In genomic region chr10:13470236-13470635, GRCm38 (mm10) we compare ENCODE assay signal across 24 mouse cellular contexts. TPM values are rescaled to one million over a fixed set of nuclear protein-coding genes. Genes with fewer than 3 reads are reported as not detected.
A peak's percentile ranks its signal among the peaks of the same experiment; 100 is the strongest.
DNase-seq lines count a peak whose midpoint lies in the region; ATAC-seq and TF ChIP-seq lines count a peak whose summit lies in the region.
"Had no signal": no experiment of that assay in that cellular context is flagged by ENCODE, and none has a peak within 500 bp of the region (broad histone marks: within the 10 kb centered on the region; RNA-seq: fewer than 3 reads in every experiment).

No protein-coding gene starts in this region.

- no peak overlapping the region for H3K4me2 ChIP-seq in liver, embryonic 12.5 days
- H3K4me2 ChIP-seq in kidney, embryonic 16.5 days (replicated peaks; ENCODE audit: low read depth, low read length), result no peak overlapping the region
- H3K4me2 ChIP-seq: forebrain, embryonic 12.5 days; kidney, embryonic 15.5 days; stomach, embryonic 15.5 days had no signal

- H3K27me3 ChIP-seq in liver, embryonic 12.5 days (replicated peaks), result peaks cover 44% of the 10 kb centered on the region
- peaks cover 3% of the 10 kb centered on the region for H3K27me3 ChIP-seq in kidney, embryonic 16.5 days (ENCODE audit: insufficient read depth, low read length)

- no peak for TF ChIP-seq CTCF in bone marrow macrophage, adult 2 months (IDR thresholded peaks at IDR 0.05; ENCODE audit: low read depth, low read length)

- H3K36me3 ChIP-seq in liver, embryonic 12.5 days, result no peaks in the 10 kb centered on the region
- no peaks in the 10 kb centered on the region for H3K36me3 ChIP-seq in kidney, embryonic 16.5 days (ENCODE audit: insufficient read depth, low read length)
- H3K36me3 ChIP-seq: forebrain, embryonic 12.5 days; hindbrain, embryonic 10.5 days; kidney, embryonic 15.5 days; stomach, embryonic 15.5 days had no signal

- DNase-seq in B cell, adult 2 months, result peak; percentile 14 to 15
- no peak for DNase-seq in adrenal gland, adult (ENCODE audit: inconsistent age in 2 of 2, low spot score in 1 of 2)
- no peak for DNase-seq in adrenal gland, postnatal 25 days
- no peak for DNase-seq in adrenal gland, adult 18-20 months (ENCODE audit: low spot score in 2 of 2)
- DNase-seq: cerebellum, adult 2 months; cerebellum, postnatal 36 days; gastrocnemius, postnatal 10 days; heart, adult 2 months; midbrain, embryonic 14.5 days; retina, postnatal 1 day; thymus, adult 18-20 months had no signal

- peak overlapping the region; percentile 29 for H3K27ac ChIP-seq in bone marrow macrophage, adult 2 months (ENCODE audit: insufficient read depth, low read depth, low read length)
- H3K27ac ChIP-seq in liver, embryonic 12.5 days, result 0 out of 2 replicates have a peak overlapping the region, but pooled peaks have one; percentile 10
- H3K27ac ChIP-seq in kidney, embryonic 16.5 days (ENCODE audit: low read length), result no peak overlapping the region
- H3K27ac ChIP-seq: forebrain, embryonic 12.5 days; heart, adult 2 months; hindbrain, embryonic 10.5 days; hindbrain, postnatal 0 days; kidney, embryonic 15.5 days; stomach, embryonic 15.5 days had no signal

- H3K4me3 ChIP-seq in bone marrow macrophage, adult 2 months (ENCODE audit: insufficient read depth, low read length), result no peak overlapping the region
- H3K4me3 ChIP-seq in liver, embryonic 12.5 days, result no peak overlapping the region
- no peak overlapping the region for H3K4me3 ChIP-seq in kidney, embryonic 16.5 days (ENCODE audit: low read length)
- H3K4me3 ChIP-seq: forebrain, embryonic 12.5 days; heart, adult 2 months; hindbrain, embryonic 10.5 days; kidney, embryonic 15.5 days; megakaryocyte, embryonic 14.5 days; myocyte; stomach, embryonic 15.5 days had no signal

- H3K9ac ChIP-seq in liver, embryonic 12.5 days, result no peak overlapping the region
- H3K9ac ChIP-seq in kidney, embryonic 16.5 days (replicated peaks; ENCODE audit: low read length), result no peak overlapping the region
- H3K9ac ChIP-seq: forebrain, embryonic 12.5 days; kidney, embryonic 15.5 days; stomach, embryonic 15.5 days had no signal

- H3K4me1 ChIP-seq in bone marrow macrophage, adult 2 months (ENCODE audit: control insufficient read depth, insufficient read depth, low read length), result peaks cover 22% of the 10 kb centered on the region
- H3K4me1 ChIP-seq in liver, embryonic 12.5 days, result peaks cover 15% of the 10 kb centered on the region
- 0 out of 2 replicates have a peak, but pooled peaks cover 5% of the 10 kb centered on the region for H3K4me1 ChIP-seq in kidney, embryonic 16.5 days (ENCODE audit: insufficient read depth, low read length)

- no peak for TF ChIP-seq POLR2A in bone marrow macrophage, adult 2 months (IDR thresholded peaks at IDR 0.05; ENCODE audit: borderline replicate concordance, low read depth, low read length)

- WGBS in liver, embryonic 12.5 days (ENCODE audit: insufficient replicate concordance), result 41% methylated on average over 3 of the region's 3 CpGs
- 86% methylated on average over 3 of the region's 3 CpGs for WGBS in kidney, embryonic 16.5 days

- no peak for ATAC-seq in liver, embryonic 12.5 days
- ATAC-seq in megakaryocyte progenitor cell, adult 5-6 weeks (replicated peaks; ENCODE audit: poor library complexity), result peak; percentile 74
- no peak for ATAC-seq in kidney, embryonic 16.5 days (ENCODE audit: low FRiP score, low TSS enrichment)
- ATAC-seq: hindbrain, postnatal 0 days; intestine, postnatal 0 days had no signal

- H3K9me3 ChIP-seq in liver, embryonic 12.5 days (replicated peaks), result no peaks in the 10 kb centered on the region
- H3K9me3 ChIP-seq in kidney, embryonic 16.5 days (ENCODE audit: low read length), result no peaks in the 10 kb centered on the region
- H3K9me3 ChIP-seq: forebrain, embryonic 12.5 days; hindbrain, embryonic 10.5 days; kidney, embryonic 15.5 days; megakaryocyte, embryonic 14.5 days; stomach, embryonic 15.5 days had no signal

RNA-seq across cellular contexts. Expression of gene Phactr2, which starts 4.0 kb away (rescaled TPM):
- polyA plus RNA-seq in bone marrow macrophage, adult 2 months (2012; ENCODE audit: insufficient read depth, insufficient read length, missing spikeins), result 25.7 and 26.0 TPM in 2 replicates
- 9.8 and 10.4 TPM in 2 replicates for polyA plus RNA-seq in liver, embryonic 12.5 days (2016; fragmentation: Nextera tagmentation; extraction: Ambion mirVana)
- 26.2 and 26.4 TPM in 2 replicates for total RNA-seq in megakaryocyte progenitor cell, adult 5-6 weeks (2015)
- 21.7 and 24.4 TPM in 2 replicates for total RNA-seq in megakaryocyte progenitor cell, adult 5-6 weeks (2017)
- 20.7 and 26.9 TPM in 2 replicates for polyA plus RNA-seq in kidney, embryonic 16.5 days (2015; fragmentation: Nextera tagmentation; extraction: Ambion mirVana)
- 24.0 and 30.6 TPM in 2 replicates for total RNA-seq in adrenal gland, postnatal 25 days (2021)
- total RNA-seq in adrenal gland, adult 18-20 months (2021), result 10 to 100 TPM; 23.5 to 24.2 TPM
- total RNA-seq: MEL had no signal
- polyA plus RNA-seq: myocyte had no signal

RNA-seq across cellular contexts. Expression of gene Fuca2, which starts 29.1 kb away (rescaled TPM):
- 114 and 124 TPM in 2 replicates for polyA plus RNA-seq in bone marrow macrophage, adult 2 months (2012; ENCODE audit: insufficient read depth, insufficient read length, missing spikeins)
- polyA plus RNA-seq in liver, embryonic 12.5 days (2016; fragmentation: Nextera tagmentation; extraction: Ambion mirVana), result 57.7 and 59.6 TPM in 2 replicates
- total RNA-seq in megakaryocyte progenitor cell, adult 5-6 weeks (2015), result 149 and 158 TPM in 2 replicates
- 95.1 and 101 TPM in 2 replicates for total RNA-seq in megakaryocyte progenitor cell, adult 5-6 weeks (2017)
- 118 and 127 TPM in 2 replicates for polyA plus RNA-seq in kidney, embryonic 16.5 days (2015; fragmentation: Nextera tagmentation; extraction: Ambion mirVana)
- 14.8 and 19.4 TPM in 2 replicates for total RNA-seq in adrenal gland, postnatal 25 days (2021)
- total RNA-seq in adrenal gland, adult 18-20 months (2021), result 10 to 100 TPM; 23.4 to 25.0 TPM

Comparison
In these comparisons a context has a peak if more than half of its experiments do, and no peak if none do; other contexts are left out.
1. DNase-seq: peak in B cell, adult 2 months (2 of 2); none in adrenal gland, adult (0 of 2), adrenal gland, postnatal 25 days (single experiment) and adrenal gland, adult 18-20 months (0 of 2).